ENCODE assay signal across 22 mouse cellular contexts in the genomic region with DNA sequence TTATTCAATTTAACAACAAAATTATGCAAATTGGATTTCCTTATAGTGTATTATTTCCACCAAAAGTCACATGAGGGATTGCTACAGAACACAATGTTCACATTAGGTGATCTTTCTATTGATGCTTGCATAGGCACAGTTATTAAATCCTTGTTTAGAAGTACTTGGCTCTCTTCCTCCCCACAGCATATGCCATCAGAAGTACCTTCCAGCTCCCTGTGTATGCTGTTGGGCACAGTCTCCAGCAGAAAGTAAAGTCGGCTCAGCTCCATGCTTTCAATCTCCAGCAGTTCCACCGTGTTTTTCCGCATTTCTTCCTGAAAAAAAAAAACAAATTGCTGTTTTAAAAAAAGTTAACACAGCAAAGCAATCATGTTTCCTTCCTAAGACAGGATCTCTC. TPM values are rescaled to one million over a fixed set of nuclear protein-coding genes. Genes with fewer than 3 reads are reported as not detected.
"Had no signal": no experiment of that assay in that cellular context is flagged by ENCODE, and none has a peak within 500 bp of the region (broad histone marks: within the 10 kb centered on the region; RNA-seq: fewer than 3 reads in every experiment).

No protein-coding gene starts in this region.

- H3K27ac ChIP-seq: limb, embryonic 12.5 days; liver, embryonic 13.5 days; lung, embryonic 15.5 days; neural tube, embryonic 12.5 days; stomach, embryonic 15.5 days had no signal

- DNase-seq: kidney, postnatal 25 days; layer of hippocampus, adult 9-11 months; layer of hippocampus, postnatal 36 days; liver; liver, embryonic 13.5 days; liver, postnatal 0 days; lung, postnatal 14 days; midbrain, embryonic 14.5 days; right cerebral cortex, postnatal 4 days; spleen, adult 18-20 months; thymus, postnatal 4 days had no signal

- H3K4me1 ChIP-seq: limb, embryonic 12.5 days; liver, embryonic 13.5 days; lung, embryonic 15.5 days; neural tube, embryonic 12.5 days; stomach, embryonic 15.5 days had no signal

- H3K27me3 ChIP-seq: limb, embryonic 12.5 days; liver, embryonic 13.5 days; lung, embryonic 15.5 days; neural tube, embryonic 12.5 days; stomach, embryonic 15.5 days had no signal

- H3K4me3 ChIP-seq: limb, embryonic 12.5 days; liver, embryonic 13.5 days; lung, embryonic 15.5 days; neural tube, embryonic 12.5 days; stomach, embryonic 15.5 days had no signal

RNA-seq across cellular contexts. Expression of a gene that starts 6.5 kb away (rescaled TPM):
- total RNA-seq: layer of hippocampus, adult 18-20 months; layer of hippocampus, postnatal 36 days; left cerebral cortex, adult 8-10 months; left cerebral cortex, postnatal 36 days; megakaryocyte-erythroid progenitor cell, adult 5-6 weeks; monocyte, adult 5-6 weeks had no signal
- polyA plus RNA-seq: kidney, embryonic 16.5 days; limb, embryonic 12.5 days; liver, embryonic 13.5 days; liver, postnatal 0 days; lung, embryonic 15.5 days; neural tube, embryonic 12.5 days; stomach, embryonic 15.5 days; thymus, postnatal 0 days had no signal
